Mouse (Mus musculus): ENCODE results near the gene Pp2d1. TPM values are rescaled to one million over a fixed set of nuclear protein-coding genes. Genes with fewer than 3 reads are reported as not detected.

The Pp2d1 gene
- polyA plus RNA-seq, 1 experiment: not detected

GRCm38 (mm10) chr17:53468697-53469096 is 70.6 kb downstream of the Pp2d1 start:
- H3K4me3 ChIP-seq (replicated peaks): no peak overlapping the region
- H3K4me1 ChIP-seq (ENCODE audit: control insufficient read depth): no peaks in the 10 kb centered on the region
- H3K36me3 ChIP-seq (ENCODE audit: control insufficient read depth): no peaks in the 10 kb centered on the region
- H3K27me3 ChIP-seq (ENCODE audit: control insufficient read depth): no peaks in the 10 kb centered on the region
- H3K9me3 ChIP-seq (ENCODE audit: control insufficient read depth, low read length): no peaks in the 10 kb centered on the region
- no peak for TF ChIP-seq TAL1 (IDR thresholded peaks at IDR 0.05; ENCODE audit: low read length)
- no peak for TF ChIP-seq GATA1 (IDR thresholded peaks at IDR 0.05; ENCODE audit: low read length)

GRCm38 (mm10) chr17:53465569-53465968 is 73.7 kb downstream of the Pp2d1 start:
- Histone ChIP-seq H3K36me3 (ENCODE audit: control insufficient read depth) (no peaks in the 10 kb centered on the region), H3K9me3 (ENCODE audit: control insufficient read depth, low read length) (no peaks in the 10 kb centered on the region), H3K27me3 (ENCODE audit: control insufficient read depth) (peaks cover 3% of the 10 kb centered on the region; the same call in 1 of the 2 replicates), H3K4me3 (replicated peaks) (no peak overlapping the region), H3K4me1 (ENCODE audit: control insufficient read depth) (peaks cover 4% of the 10 kb centered on the region; the same call in 1 of the 2 replicates)
- TF ChIP-seq GATA1 (IDR thresholded peaks at IDR 0.05; ENCODE audit: low read length) (no peak), TAL1 (IDR thresholded peaks at IDR 0.05; ENCODE audit: low read length) (no peak)

GRCm38 (mm10) chr17:53463496-53463840 is 75.8 kb downstream of the Pp2d1 start:
- TF ChIP-seq TAL1 (IDR thresholded peaks at IDR 0.05; ENCODE audit: low read length) (no peak), GATA1 (IDR thresholded peaks at IDR 0.05; ENCODE audit: low read length) (no peak)
- H3K27me3 ChIP-seq (ENCODE audit: control insufficient read depth): peaks cover 3% of the 10 kb centered on the region; the same call in 1 of the 2 replicates
- peaks cover 4% of the 10 kb centered on the region; the same call in 1 of the 2 replicates for H3K4me1 ChIP-seq (ENCODE audit: control insufficient read depth)
- H3K36me3 ChIP-seq (ENCODE audit: control insufficient read depth): no peaks in the 10 kb centered on the region
- H3K9me3 ChIP-seq (ENCODE audit: control insufficient read depth, low read length): no peaks in the 10 kb centered on the region
- H3K4me3 ChIP-seq (replicated peaks): no peak overlapping the region

GRCm38 (mm10) chr17:53462603-53463495 is 76.4 kb downstream of the Pp2d1 start, which contains the start of gene Efhb:
Gene Efhb (minus strand): TSS chr17:53463321.
- H3K4me3 ChIP-seq (replicated peaks): no peak within 1 kb of the TSS
- no peaks in the 10 kb centered on the region for H3K36me3 ChIP-seq (ENCODE audit: control insufficient read depth)
- peaks cover 3% of the 10 kb centered on the region; the same call in 1 of the 2 replicates for H3K27me3 ChIP-seq (ENCODE audit: control insufficient read depth)
- no peaks in the 10 kb centered on the region for H3K9me3 ChIP-seq (ENCODE audit: control insufficient read depth, low read length)
- TF ChIP-seq TAL1 (IDR thresholded peaks at IDR 0.05; ENCODE audit: low read length) (no peak), GATA1 (IDR thresholded peaks at IDR 0.05; ENCODE audit: low read length) (no peak)
- H3K4me1 ChIP-seq (ENCODE audit: control insufficient read depth): peaks cover 4% of the 10 kb centered on the region; the same call in 1 of the 2 replicates

Other genes with a start within 250 kb of the Pp2d1 start
- gene Efhb, start 76.1 kb downstream of the Pp2d1 start, polyA plus RNA-seq (2012): not detected in 2 replicates
- 1.3 and 1.5 TPM in 2 replicates for gene Rab5a, start 60.2 kb downstream of the Pp2d1 start, polyA plus RNA-seq (2012)
- gene Kat2b, start 27.4 kb upstream of the Pp2d1 start, polyA plus RNA-seq (2012): 0.23 and 0.36 TPM in 2 replicates
- gene Sgo1, start 149.9 kb upstream of the Pp2d1 start, polyA plus RNA-seq (2012): 1.2 and 2.1 TPM in 2 replicates